In the genomic region with DNA sequence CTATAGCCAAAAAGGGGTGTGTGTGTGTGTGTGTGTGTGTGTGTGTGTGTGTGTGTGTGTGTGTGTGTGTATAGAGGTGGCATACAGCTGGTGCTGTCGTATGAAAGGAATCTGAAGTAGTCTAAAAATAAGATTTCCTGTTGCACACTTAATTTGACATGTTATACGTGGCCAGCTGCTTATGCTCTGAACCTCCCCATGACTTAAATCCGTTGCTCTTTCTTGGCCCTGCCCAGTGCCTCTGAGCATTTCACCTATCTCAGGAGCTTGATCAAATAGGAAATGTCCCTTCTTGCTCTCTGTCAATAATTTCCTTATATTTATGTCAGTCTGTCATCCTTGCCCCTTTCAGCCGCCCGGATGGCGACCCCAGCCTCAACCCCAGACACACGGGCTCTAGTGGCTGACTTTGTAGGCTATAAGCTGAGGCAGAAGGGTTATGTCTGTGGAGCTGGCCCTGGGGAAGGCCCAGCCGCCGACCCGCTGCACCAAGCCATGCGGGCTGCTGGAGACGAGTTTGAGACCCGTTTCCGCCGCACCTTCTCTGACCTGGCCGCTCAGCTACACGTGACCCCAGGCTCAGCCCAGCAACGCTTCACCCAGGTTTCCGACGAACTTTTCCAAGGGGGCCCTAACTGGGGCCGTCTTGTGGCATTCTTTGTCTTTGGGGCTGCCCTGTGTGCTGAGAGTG, we compare ENCODE assay signal across 8 mouse cellular contexts. TPM values are rescaled to one million over a fixed set of nuclear protein-coding genes. Genes with fewer than 3 reads are reported as not detected.
A peak's percentile ranks its signal among the peaks of the same experiment; 100 is the strongest.
DNase-seq lines count a peak whose midpoint lies in the region; ATAC-seq and TF ChIP-seq lines count a peak whose summit lies in the region.

No protein-coding gene starts in this region.

- TF ChIP-seq CTCF in cortical plate, adult 2 months (IDR thresholded peaks at IDR 0.05; ENCODE audit: extremely low read depth, insufficient read depth, low read length), result no peak
- TF ChIP-seq CTCF in midbrain, postnatal 0 days (IDR thresholded peaks at IDR 0.05), result no peak

- peaks cover 25% of the 10 kb centered on the region for H3K4me1 ChIP-seq in kidney, embryonic 15.5 days
- peaks cover 8% of the 10 kb centered on the region for H3K4me1 ChIP-seq in cortical plate, adult 2 months (ENCODE audit: control insufficient read depth, insufficient read depth, low read length)
- H3K4me1 ChIP-seq in hindbrain, embryonic 16.5 days (ENCODE audit: control insufficient read depth, insufficient read depth, low read depth, low read length), result peaks cover 21% of the 10 kb centered on the region
- peaks cover 8% of the 10 kb centered on the region; the same call in 1 of the 2 replicates for H3K4me1 ChIP-seq in midbrain, postnatal 0 days (ENCODE audit: insufficient read depth, low read length)

- peak overlapping the region; percentile 96 for H3K27ac ChIP-seq in kidney, embryonic 15.5 days
- peak overlapping the region; percentile 43; the same call in 1 of the 2 replicates for H3K27ac ChIP-seq in cortical plate, adult 2 months (ENCODE audit: insufficient read depth, low read length)
- peak overlapping the region; percentile 91 for H3K27ac ChIP-seq in hindbrain, embryonic 16.5 days (ENCODE audit: low read depth, low read length)
- peak overlapping the region; percentile 91 for H3K27ac ChIP-seq in midbrain, postnatal 0 days (ENCODE audit: low read depth, low read length)

- DNase-seq in kidney, adult 11 months, result no peak
- no peak for DNase-seq in midbrain, postnatal 0 days (ENCODE audit: low spot score)
- DNase-seq in layer of hippocampus, adult 8-10 months (ENCODE audit: low spot score in 2 of 2), result no peak
- no peak for DNase-seq in gastrocnemius, adult 18-20 months (ENCODE audit: low spot score)
- no peak for DNase-seq in c-Kit-positive CD71-positive TER-119-positive erythroid progenitor cells, embryonic 14.5 days (ENCODE audit: low spot score)

- H3K4me3 ChIP-seq in kidney, embryonic 15.5 days (replicated peaks), result peak overlapping the region; percentile 56
- H3K4me3 ChIP-seq in cortical plate, adult 2 months (ENCODE audit: insufficient read depth, low read length), result peak overlapping the region; percentile 94
- H3K4me3 ChIP-seq in hindbrain, embryonic 16.5 days (ENCODE audit: low read length), result peak overlapping the region; percentile 61
- peak overlapping the region; percentile 73 for H3K4me3 ChIP-seq in midbrain, postnatal 0 days (ENCODE audit: low read depth, low read length)

- no peaks in the 10 kb centered on the region for H3K27me3 ChIP-seq in kidney, embryonic 15.5 days
- no peaks in the 10 kb centered on the region for H3K27me3 ChIP-seq in hindbrain, embryonic 16.5 days (replicated peaks; ENCODE audit: control insufficient read depth, insufficient read depth, low read length)
- H3K27me3 ChIP-seq in midbrain, postnatal 0 days (ENCODE audit: insufficient read depth, low read length), result no peaks in the 10 kb centered on the region

- no peaks in the 10 kb centered on the region for H3K9me3 ChIP-seq in kidney, embryonic 15.5 days (replicated peaks)
- H3K9me3 ChIP-seq in hindbrain, embryonic 16.5 days (ENCODE audit: control insufficient read depth, low read length), result no peaks in the 10 kb centered on the region
- H3K9me3 ChIP-seq in midbrain, postnatal 0 days (ENCODE audit: low read length), result no peaks in the 10 kb centered on the region

- no peak for TF ChIP-seq POLR2A in cortical plate, adult 2 months (IDR thresholded peaks at IDR 0.05; ENCODE audit: extremely low read depth, insufficient read depth, low read length)

- peak overlapping the region; percentile 82 for H3K4me2 ChIP-seq in kidney, embryonic 15.5 days
- peak overlapping the region; percentile 77 for H3K4me2 ChIP-seq in hindbrain, embryonic 16.5 days (ENCODE audit: low read length)
- H3K4me2 ChIP-seq in midbrain, postnatal 0 days (ENCODE audit: low read depth, low read length, poor library complexity, severe bottlenecking), result peak overlapping the region; percentile 78

- ATAC-seq in kidney, embryonic 15.5 days (replicated peaks; ENCODE audit: low FRiP score), result peak; percentile 16
- no peak for ATAC-seq in hindbrain, embryonic 16.5 days
- ATAC-seq in midbrain, postnatal 0 days (ENCODE audit: low FRiP score), result 0 out of 2 replicates have a peak, but pooled peaks have one; percentile 2

- peak overlapping the region; percentile 71 for H3K9ac ChIP-seq in kidney, embryonic 15.5 days
- peak overlapping the region; percentile 77 for H3K9ac ChIP-seq in hindbrain, embryonic 16.5 days (ENCODE audit: low read depth, low read length)
- H3K9ac ChIP-seq in midbrain, postnatal 0 days (replicated peaks; ENCODE audit: low read length, poor library complexity, severe bottlenecking), result peak overlapping the region; percentile 98

- 12% methylated on average over 21 of the region's 21 CpGs for WGBS in kidney, embryonic 15.5 days
- WGBS in hindbrain, embryonic 16.5 days, result 33% methylated on average over 20 of the region's 21 CpGs
- 37% methylated on average over 21 of the region's 21 CpGs for WGBS in midbrain, postnatal 0 days

- peaks cover 25% of the 10 kb centered on the region for H3K36me3 ChIP-seq in kidney, embryonic 15.5 days
- H3K36me3 ChIP-seq in hindbrain, embryonic 16.5 days (ENCODE audit: control insufficient read depth, insufficient read depth, low read length), result no peaks in the 10 kb centered on the region
- H3K36me3 ChIP-seq in midbrain, postnatal 0 days (ENCODE audit: insufficient read depth, low read length), result 0 out of 2 replicates have a peak, but pooled peaks cover 4% of the 10 kb centered on the region

RNA-seq across cellular contexts. Expression of gene Gm20521, which starts 0.9 kb away (rescaled TPM):
- polyA plus RNA-seq in kidney, embryonic 15.5 days (2015; fragmentation: Nextera tagmentation; extraction: Ambion mirVana), result 0.14 and 0.75 TPM in 2 replicates
- polyA plus RNA-seq in cortical plate, adult 2 months (2012; rRNA removed), result 0.15 and 0.50 TPM in 2 replicates
- polyA plus RNA-seq in hindbrain, embryonic 16.5 days (2015; fragmentation: Nextera tagmentation; extraction: Ambion mirVana), result 0.14 TPM in 1 of 2 replicates, not detected in the other
- total RNA-seq in midbrain, postnatal 0 days (2014; rRNA removed), result 0.82 TPM in 1 of 2 replicates, not detected in the other
- polyA plus RNA-seq in midbrain, postnatal 0 days (2015; fragmentation: Nextera tagmentation; extraction: Ambion mirVana), result 1.4 and 1.6 TPM in 2 replicates
- total RNA-seq in layer of hippocampus, adult 8-10 months (2022), result 10 to 100 TPM in 1 of 4 experiments, not detected in 3; 25.6 TPM
- total RNA-seq in gastrocnemius, adult 18-20 months (2021), result 1 to 10 TPM; 2.9 to 3.0 TPM

RNA-seq across cellular contexts. Expression of gene Bcl2l2, which starts 1.0 kb away (rescaled TPM):
- 4.0 and 4.7 TPM in 2 replicates for polyA plus RNA-seq in kidney, embryonic 15.5 days (2015; fragmentation: Nextera tagmentation; extraction: Ambion mirVana)
- 109 and 115 TPM in 2 replicates for polyA plus RNA-seq in cortical plate, adult 2 months (2012; rRNA removed)
- 4.8 and 5.9 TPM in 2 replicates for polyA plus RNA-seq in hindbrain, embryonic 16.5 days (2015; fragmentation: Nextera tagmentation; extraction: Ambion mirVana)
- 23.1 and 31.2 TPM in 2 replicates for total RNA-seq in midbrain, postnatal 0 days (2014; rRNA removed)
- polyA plus RNA-seq in midbrain, postnatal 0 days (2015; fragmentation: Nextera tagmentation; extraction: Ambion mirVana), result 2.9 and 3.7 TPM in 2 replicates
- total RNA-seq in layer of hippocampus, adult 8-10 months (2022), result 100 to 1,000 TPM; 117 to 125 (median 121) TPM
- total RNA-seq in gastrocnemius, adult 18-20 months (2021), result 10 to 100 TPM; 22.3 to 27.3 TPM

RNA-seq across cellular contexts. Expression of gene Ppp1r3e, which starts 6.8 kb away (rescaled TPM):
- polyA plus RNA-seq in kidney, embryonic 15.5 days (2015; fragmentation: Nextera tagmentation; extraction: Ambion mirVana), result 1.9 and 2.2 TPM in 2 replicates
- polyA plus RNA-seq in cortical plate, adult 2 months (2012; rRNA removed), result 15.7 and 16.1 TPM in 2 replicates
- 4.1 and 5.3 TPM in 2 replicates for polyA plus RNA-seq in hindbrain, embryonic 16.5 days (2015; fragmentation: Nextera tagmentation; extraction: Ambion mirVana)
- 27.1 and 37.2 TPM in 2 replicates for total RNA-seq in midbrain, postnatal 0 days (2014; rRNA removed)
- polyA plus RNA-seq in midbrain, postnatal 0 days (2015; fragmentation: Nextera tagmentation; extraction: Ambion mirVana), result 2.8 and 4.1 TPM in 2 replicates
- total RNA-seq in layer of hippocampus, adult 8-10 months (2022), result 10 to 100 TPM; 18.2 to 23.0 (median 22.2) TPM
- total RNA-seq in gastrocnemius, adult 18-20 months (2021), result 1 to 10 TPM; 2.4 to 4.5 TPM

RNA-seq across cellular contexts. Expression of gene Pabpn1, which starts 8.1 kb away (rescaled TPM):
- polyA plus RNA-seq in kidney, embryonic 15.5 days (2015; fragmentation: Nextera tagmentation; extraction: Ambion mirVana), result 144 and 157 TPM in 2 replicates
- 414 and 456 TPM in 2 replicates for polyA plus RNA-seq in cortical plate, adult 2 months (2012; rRNA removed)
- 127 and 130 TPM in 2 replicates for polyA plus RNA-seq in hindbrain, embryonic 16.5 days (2015; fragmentation: Nextera tagmentation; extraction: Ambion mirVana)
- total RNA-seq in midbrain, postnatal 0 days (2014; rRNA removed), result 95.1 and 115 TPM in 2 replicates
- polyA plus RNA-seq in midbrain, postnatal 0 days (2015; fragmentation: Nextera tagmentation; extraction: Ambion mirVana), result 139 and 162 TPM in 2 replicates
- total RNA-seq in layer of hippocampus, adult 8-10 months (2022), result 100 to 1,000 TPM; 260 to 320 (median 270) TPM
- total RNA-seq in gastrocnemius, adult 18-20 months (2021), result 10 to 100 TPM; 46.1 to 51.0 TPM

RNA-seq across cellular contexts. Expression of gene Homez, which starts 13.4 kb away (rescaled TPM):
- polyA plus RNA-seq in kidney, embryonic 15.5 days (2015; fragmentation: Nextera tagmentation; extraction: Ambion mirVana), result 18.0 and 18.3 TPM in 2 replicates
- polyA plus RNA-seq in cortical plate, adult 2 months (2012; rRNA removed), result 9.6 TPM in 2 replicates
- 11.2 and 12.9 TPM in 2 replicates for polyA plus RNA-seq in hindbrain, embryonic 16.5 days (2015; fragmentation: Nextera tagmentation; extraction: Ambion mirVana)
- 6.9 and 9.4 TPM in 2 replicates for total RNA-seq in midbrain, postnatal 0 days (2014; rRNA removed)
- polyA plus RNA-seq in midbrain, postnatal 0 days (2015; fragmentation: Nextera tagmentation; extraction: Ambion mirVana), result 8.0 and 9.6 TPM in 2 replicates
- 10 to 100 TPM; 20.3 to 33.2 (median 26.2) TPM for total RNA-seq in layer of hippocampus, adult 8-10 months (2022)
- total RNA-seq in gastrocnemius, adult 18-20 months (2021), result 1 to 10 TPM; 4.3 to 5.1 TPM

Comparison
In these comparisons a context has a peak if more than half of its experiments do, and no peak if none do; other contexts are left out.
1. H3K27ac ChIP-seq: peak in every context shown above with its lines; median percentile 96 in kidney, embryonic 15.5 days; 91 in hindbrain, embryonic 16.5 days; 91 in midbrain, postnatal 0 days; 43 in cortical plate, adult 2 months.
2. RNA of gene Bcl2l2, which starts 1.0 kb away (polyA plus RNA-seq): 109 to 115 TPM in cortical plate, adult 2 months; 4.8 to 5.9 TPM in hindbrain, embryonic 16.5 days, 4.0 to 4.7 TPM in kidney, embryonic 15.5 days and 2.9 to 3.7 TPM in midbrain, postnatal 0 days; every median in the first group is over 10 times any median in the second.
3. Peak in every context shown above with its lines, with median percentiles within 50 percentile points of each other: H3K4me2 ChIP-seq, H3K4me3 ChIP-seq and H3K9ac ChIP-seq.